Mouse (Mus musculus) megakaryocyte-erythroid progenitor cell, adult 5-6 weeks (primary cell): ENCODE data around the gene 4921517D22Rik. TPM values are rescaled to one million over a fixed set of nuclear protein-coding genes. Genes with fewer than 3 reads are reported as not detected.
A peak's percentile ranks its signal among the peaks of the same experiment; 100 is the strongest.
"Not testable (repeated sequence)": the region's sequence is repeated elsewhere in the genome, so short reads cannot be mapped to it uniquely, and the experiment has no call there.

Source experiments
- ATAC-seq: replicated peaks from 2 replicates; pipeline ENCODE4 v1.8.0; 2016; ENCODE audit warnings: mild to moderate bottlenecking, inconsistent platforms; ENCODE audit not compliant: severe bottlenecking, poor library complexity, low FRiP score, low TSS enrichment
- total RNA-seq, 2 experiments: library from RNA; stranded (forward) in 1 of 2; stranded (reverse) in 1 of 2; fragments of 200-1000, 215-1000 nt in 1 of 2; fragments of >200 nt in 1 of 2; fragmentation: Nextera tagmentation in 1 of 2; gene quantifications; 2 replicates each; pipeline ENCODE4 v1.2.3; 2014 to 2017

The 4921517D22Rik gene
- total RNA-seq (2014; fragmentation: Nextera tagmentation) (not detected in 2 replicates), total RNA-seq (2017) (not detected in 2 replicates)

DNA sequence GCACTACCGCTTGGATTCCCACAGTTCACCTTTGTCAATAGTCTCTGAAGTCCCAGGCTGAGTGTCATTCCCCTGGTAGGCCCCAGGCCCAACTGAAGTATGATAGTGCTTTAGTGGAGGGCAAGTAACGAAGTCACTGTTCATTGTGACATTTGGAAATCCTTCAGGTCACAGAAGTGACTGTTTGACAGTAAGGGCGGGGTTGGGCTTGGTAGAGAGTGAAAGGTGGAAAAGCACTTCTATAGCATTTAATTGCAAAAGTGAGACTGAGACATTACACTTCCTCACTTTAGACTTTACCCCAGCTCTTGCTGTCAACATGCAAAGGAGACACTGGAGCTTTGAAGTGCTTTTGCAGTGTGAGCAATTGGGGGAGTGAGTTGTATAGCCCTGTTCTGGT, at the start of gene 4921517D22Rik:
4921517D22Rik (minus strand) TSS at position 101 of the 400 bp plus-strand sequence.
- no peak for ATAC-seq

DNA sequence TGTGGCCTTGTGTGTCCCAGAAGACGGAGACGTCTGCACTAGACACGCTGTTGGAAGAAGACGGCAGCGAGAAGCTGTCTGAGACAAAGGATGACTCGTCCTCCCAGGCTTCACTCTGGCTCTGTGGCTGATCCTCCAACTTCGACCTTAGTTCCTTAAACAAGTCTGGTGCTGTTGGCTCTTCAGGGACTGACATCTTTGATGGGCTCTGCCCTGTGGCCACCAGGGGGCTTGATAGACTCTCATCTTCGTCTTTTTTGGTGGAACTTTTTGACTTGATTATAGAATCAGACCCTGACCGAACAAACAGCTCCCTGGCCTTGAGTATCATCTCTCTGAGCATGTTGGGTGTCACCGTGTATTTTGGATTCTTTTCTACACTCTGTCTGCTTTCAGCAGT, 47.8 kb upstream of the 4921517D22Rik start:
- ATAC-seq = 0 out of 2 replicates have a peak, but pooled peaks have one; percentile 20

DNA sequence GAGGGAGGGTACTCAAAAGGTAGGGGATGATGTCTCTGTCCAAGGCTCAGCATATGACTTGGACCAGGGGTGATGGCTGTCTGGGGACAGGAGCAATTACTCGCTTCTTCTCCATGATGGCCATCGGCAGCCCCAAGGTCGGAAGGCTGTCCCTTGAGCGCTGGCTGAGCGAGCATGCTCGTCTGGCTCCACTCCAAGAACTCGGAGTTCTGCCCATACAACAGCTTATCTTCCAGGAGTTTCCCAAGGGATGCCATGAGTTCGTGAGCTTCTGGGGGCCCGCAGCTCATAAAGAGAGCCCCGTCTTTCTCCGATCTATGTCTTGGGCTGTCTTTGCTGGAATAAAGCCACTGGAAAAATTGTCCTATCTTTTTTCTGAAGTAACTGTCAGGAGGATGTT, 47.2 kb upstream of the 4921517D22Rik start:
- ATAC-seq = no peak

DNA sequence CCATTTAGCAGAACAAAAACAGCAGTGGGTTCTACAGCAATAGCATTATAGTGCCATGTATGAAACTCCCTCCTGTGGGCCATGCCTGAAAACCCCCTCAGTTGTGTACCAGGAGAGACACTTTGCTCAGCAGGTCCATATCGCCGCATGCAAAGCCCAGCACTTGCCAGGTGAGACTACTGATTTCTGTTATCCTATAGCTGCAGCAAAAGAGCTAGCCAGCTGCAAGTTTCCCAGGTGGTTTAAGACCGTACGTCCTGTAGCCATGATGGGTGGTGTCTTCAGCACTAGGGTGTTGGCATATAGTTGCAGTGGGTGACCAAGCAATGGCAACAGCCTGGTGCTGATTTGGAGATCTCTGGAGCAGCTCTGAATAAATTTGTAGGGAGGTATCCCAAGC, 45.5 kb upstream of the 4921517D22Rik start:
- peak; percentile 51 for ATAC-seq

DNA sequence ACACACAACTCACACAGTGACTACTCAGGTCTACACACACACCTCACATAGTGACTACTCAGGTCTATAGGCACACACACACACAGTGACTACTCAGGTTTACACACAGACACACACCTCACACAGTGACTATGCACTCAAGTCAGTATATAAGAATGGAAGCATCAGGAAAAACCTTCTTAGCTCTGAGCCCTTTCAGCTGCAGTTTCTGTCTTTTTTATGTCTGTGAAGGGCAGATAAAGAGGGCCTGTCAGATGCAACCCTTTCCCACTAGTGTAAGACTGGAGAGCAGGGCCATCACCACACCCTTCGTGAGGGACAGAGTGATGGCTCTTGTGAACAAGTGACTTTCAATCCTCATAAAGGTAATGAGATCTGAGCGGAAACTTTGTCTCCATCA, 44.5 kb upstream of the 4921517D22Rik start:
- ATAC-seq = peak; percentile 75

DNA sequence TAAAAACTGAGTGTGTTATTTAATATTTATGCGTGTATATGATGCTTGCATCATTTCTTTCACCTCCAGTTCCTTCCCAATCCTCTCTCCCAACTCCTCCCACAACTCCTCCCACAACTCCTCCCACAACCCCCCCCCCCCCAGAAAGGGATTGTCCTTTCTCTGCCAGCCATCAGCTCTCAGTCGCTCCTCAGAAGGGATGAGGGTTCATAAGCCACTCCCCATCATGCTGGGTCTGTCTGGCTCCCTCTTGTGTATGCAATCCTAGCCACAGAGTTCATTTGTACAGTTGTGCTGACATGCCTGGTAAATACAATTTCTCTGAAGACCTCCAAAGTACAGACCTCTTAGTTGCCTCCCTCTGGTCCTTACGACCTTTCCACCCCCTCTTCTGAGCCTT, 41.3 kb upstream of the 4921517D22Rik start:
- peak; percentile 48 for ATAC-seq

DNA sequence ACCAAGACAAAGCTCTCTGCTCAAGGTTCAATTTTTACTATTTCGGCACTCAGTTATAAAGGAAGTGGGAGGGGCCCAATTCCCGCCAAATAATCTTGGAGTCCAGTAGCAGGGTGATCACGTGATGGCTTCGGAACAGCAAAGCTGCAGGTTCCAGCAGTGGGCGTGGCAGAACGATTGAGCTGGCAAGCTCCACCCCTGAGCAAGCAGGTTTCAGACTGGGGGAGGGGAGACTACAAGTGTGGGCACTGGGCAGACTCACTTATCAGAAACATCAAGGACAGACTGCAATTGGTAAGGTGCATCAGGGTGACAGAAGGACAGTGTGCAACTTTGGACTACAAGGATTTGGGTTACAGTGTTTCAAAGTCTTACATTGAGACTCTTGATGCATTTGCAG, 40.4 kb upstream of the 4921517D22Rik start:
- ATAC-seq = not testable (repeated sequence)

DNA sequence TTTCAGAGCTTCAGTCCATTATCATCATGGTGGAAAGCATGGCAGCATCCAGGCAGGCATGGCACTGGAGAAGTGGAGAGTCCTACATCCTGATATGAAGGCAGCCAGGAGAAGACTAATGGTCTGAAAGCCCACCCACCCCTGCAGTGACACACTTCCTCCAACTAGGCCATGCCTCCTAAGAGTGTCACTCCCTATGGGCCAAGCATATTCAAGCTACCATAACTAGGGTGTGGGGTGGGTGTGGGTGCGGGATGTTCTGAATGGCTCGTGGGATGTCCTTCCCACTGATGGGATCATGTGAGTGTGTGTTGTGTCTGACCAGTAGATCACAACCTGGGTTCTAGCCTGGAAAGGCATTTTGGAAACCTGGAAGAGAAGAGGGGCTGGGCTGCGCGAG, 40.0 kb upstream of the 4921517D22Rik start:
- no peak for ATAC-seq

DNA sequence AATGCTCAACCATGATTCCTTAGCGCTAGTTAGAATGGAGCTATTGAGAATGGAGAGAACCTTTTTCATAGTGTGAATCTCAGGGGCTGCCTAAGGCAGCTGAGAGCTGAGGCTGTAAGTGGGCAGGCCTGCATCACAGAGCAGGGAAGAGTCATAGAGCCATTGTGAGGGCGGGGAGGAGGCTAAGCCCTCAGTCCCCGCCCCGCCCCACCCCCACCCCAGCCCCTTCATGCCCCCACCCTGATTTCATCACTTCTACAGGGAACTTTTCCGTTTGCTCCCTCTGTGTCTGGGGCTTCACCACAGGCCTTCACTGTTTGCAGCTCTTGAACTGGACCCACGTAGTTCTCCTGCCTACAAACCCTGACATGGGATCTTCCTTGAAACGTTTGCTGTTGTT, 37.7 kb upstream of the 4921517D22Rik start, which contains the start of gene Spata31d1d:
Spata31d1d (minus strand) TSS at position 101 of the 400 bp plus-strand sequence.
- no peak for ATAC-seq

DNA sequence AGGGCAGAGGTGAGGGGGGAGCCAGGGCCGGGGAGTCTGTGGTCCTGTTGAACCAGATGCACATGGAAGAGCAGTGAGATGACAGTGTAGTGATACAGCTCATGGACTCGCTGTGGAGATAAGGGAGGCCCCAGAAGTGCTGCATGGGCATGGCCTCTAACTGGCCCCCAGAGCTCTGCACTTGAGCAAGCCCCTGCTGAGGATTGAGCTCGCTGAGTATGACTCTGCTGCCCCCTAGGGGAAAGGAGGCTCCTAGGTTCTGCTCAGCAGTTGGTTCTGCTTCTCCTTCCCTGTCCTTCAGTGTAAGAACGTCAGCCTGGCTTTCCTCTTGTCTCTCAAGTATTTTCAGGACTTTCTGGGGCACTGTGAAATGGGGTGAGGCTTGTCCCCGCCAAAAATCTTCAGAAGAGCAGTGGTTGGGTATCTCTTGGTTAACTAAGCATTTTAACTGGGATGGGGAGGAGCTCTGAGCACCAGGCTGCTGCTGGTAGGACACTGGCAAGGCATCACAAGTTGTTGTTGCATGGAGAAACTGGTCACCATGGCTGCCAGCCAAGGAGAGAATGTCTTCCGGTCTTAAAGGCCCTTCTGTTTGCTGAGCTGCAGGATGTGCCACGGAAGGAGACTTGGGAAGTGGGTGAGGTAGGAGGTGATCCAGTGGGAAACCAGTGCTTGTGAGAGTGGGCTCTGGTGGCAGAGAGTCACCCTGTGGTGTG, 34.6 kb upstream of the 4921517D22Rik start:
- peak; percentile 88 for ATAC-seq

DNA sequence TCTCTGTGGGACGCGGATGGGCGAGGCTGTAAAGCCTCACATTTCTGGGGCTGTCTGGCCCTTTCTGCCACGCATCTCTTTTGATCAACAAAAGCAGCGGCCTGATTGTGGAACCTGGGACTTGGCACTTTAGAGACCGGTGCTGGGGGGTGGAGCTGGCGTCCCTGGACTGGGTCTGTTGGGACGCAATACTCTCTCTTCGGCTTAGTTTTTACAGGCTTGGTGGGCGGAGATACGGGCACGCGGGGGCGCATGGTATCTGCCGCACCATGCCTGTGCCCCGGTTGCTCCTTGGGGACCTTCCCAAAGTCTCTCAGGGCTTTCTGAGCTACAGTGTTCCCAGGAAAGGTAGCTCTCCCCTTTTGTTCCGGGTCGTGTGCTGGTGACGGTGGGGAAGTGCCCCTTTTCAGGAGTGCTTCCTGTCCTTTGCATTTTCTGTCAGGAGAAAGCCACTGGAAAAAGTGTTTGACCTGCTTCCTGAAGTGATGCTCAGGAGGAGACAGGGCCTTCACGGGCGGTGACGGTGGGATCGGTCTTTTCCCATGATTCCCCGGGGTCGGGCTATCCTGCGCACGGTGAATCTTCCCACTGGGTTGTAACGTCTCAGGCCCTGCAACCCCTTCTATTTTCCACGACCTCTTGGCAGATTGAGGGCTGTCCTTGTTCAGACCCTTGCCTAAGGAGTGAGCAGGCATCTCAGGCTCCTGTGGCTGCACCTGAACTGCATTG, 32.4 kb upstream of the 4921517D22Rik start:
- no peak for ATAC-seq

DNA sequence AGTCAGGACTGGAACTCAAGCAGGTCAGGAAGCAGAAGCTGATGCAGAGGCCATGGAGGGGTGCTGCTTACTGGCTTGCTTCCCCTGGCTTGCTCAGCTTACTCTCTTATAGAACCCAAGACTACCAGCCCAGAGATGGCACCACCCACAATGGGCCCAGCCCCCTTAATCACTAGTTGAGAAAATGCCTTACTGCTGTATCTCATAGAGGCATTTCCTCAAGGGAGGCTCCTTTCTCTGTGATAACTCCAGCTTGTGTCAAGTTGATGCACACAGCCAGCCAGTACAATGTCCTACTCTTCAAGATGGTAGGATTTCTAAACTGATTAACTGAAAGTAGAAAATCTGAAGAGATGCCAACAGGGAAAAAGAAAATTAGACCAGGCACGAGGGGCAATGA, 28.2 kb upstream of the 4921517D22Rik start:
- not testable (repeated sequence) for ATAC-seq

DNA sequence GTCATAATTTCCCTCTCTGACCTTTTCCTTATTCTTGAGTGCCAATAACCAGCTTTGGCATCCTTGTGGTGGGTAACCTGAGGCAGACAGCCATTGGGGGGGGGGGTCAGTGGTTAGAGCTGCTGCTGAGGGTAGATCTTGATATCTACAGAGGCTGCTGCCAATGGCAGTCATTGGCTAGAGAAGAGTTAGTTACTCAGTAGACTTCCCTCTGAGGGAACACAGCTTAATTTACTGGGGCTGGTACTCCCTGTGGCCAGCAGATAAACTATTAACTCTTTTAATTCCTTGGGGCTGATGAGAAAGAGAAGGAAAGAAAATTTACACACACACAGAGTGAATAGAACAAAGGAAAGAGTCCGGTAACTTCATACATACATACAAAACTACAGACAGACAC, 25.6 kb upstream of the 4921517D22Rik start:
- ATAC-seq = peak; percentile 74

DNA sequence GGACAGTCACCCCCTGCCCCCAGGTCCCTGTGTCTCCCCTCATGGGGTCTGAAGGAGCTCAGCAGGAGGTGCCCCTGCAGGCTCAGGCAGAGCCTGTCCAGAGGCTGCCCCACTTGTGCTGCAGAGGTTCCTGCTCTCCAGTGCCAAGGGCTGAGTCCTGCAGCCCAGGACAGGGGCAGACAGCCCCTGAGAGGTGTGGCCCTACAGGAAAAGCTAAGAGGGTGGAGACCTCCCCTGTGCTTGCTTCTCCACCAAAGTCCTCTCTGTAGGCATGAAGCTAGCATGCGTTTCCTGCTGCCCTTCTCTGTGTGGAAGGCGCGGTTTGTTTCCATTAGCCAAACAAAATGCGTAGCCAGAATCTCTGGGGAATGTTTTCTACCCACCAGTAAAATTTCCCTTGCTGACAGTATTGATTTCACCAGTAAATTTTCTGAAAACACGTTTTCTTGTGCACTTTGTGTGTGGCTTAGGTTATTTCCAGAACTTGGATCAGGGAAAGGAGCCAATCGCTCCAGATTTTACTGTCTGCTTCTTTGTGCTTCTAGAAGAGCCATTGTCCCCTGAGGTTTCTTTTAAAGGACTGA, 25.0 kb upstream of the 4921517D22Rik start:
- peak; percentile 40; the same call in 1 of the 2 replicates for ATAC-seq

DNA sequence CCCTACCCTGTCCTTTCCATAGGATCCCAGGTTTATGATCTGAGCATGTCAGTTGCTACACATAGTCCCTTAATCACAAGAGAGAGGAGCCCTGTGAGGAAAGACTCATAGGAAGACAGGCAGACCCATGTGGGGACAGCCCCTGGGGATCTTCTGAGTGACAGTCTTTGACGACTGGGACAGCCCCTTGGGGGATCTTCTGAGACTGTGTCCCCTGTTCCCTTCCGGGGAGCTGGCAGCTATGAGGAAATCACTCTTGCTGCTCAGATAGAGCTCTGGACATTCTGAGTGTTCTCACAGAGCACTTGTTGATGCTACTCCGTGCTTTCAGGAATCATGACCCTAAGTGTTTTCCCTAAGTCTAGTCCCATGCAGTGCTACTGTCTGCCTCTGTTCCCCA, 19.8 kb upstream of the 4921517D22Rik start:
- ATAC-seq = no peak

DNA sequence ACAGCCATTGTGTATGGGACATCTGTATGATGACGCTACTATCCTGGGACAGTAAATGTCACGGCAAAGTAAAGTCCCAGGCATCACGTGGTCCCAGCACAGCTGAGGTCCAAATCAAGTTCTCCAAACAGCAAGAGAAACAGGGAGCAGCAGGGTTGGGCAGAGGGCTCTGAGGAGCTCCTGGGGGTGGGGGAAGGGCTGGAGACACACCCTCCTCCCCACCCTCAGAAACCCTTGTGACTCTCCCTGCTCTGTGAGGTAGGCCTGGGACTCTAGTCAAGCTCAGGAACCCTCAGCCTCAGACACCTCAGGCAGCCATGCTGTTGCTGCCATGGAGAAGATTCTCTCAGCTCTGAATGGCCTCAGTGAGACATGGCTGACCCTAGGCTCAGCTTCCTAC, 18.1 kb upstream of the 4921517D22Rik start, which contains the start of gene Spata31d1b:
Spata31d1b (plus strand) TSS at position 301 of the 400 bp plus-strand sequence.
- not testable (repeated sequence) for ATAC-seq

DNA sequence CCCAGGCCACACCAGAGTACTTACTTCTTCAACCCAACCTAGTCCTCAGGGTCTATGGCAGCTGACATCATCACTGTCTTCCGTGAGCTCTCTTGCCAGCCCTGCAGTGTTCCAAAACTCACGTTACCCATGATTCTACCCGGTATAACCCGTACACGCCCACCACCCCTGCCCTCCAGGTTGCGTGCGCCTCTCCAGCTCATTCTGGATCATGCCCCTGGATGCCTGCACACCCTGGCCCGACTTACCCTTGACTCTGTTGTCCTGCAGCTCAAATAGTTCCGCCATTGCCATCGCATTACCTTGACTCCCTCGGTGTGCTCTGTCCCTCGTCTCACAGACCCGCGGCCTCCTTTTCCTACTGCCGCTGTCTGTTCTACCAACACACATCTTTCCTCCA, 16.3 kb upstream of the 4921517D22Rik start, which contains the start of gene Spata31d1a:
Spata31d1a (minus strand) TSS at position 101 of the 400 bp plus-strand sequence.
- ATAC-seq = no peak

DNA sequence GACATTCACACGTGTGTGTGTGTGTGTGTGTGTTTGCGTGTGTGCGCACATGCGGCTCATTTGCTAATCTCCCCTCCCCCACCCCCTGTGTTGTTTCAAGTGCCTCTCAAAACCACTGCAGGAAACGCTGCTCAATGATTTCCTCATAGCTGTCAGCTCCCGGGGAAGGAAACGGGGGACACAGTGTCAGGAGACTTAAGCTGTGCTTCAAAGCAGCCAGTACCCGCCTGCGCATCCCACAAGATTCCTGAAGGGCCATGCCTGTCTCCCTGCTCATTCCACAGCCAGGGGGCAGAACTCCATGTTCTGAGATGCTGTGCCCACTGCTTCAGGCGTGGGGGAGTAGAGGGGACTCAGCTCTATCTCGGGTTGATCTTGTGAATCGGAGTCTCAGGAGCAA, 10.7 kb upstream of the 4921517D22Rik start:
- ATAC-seq = no peak

DNA sequence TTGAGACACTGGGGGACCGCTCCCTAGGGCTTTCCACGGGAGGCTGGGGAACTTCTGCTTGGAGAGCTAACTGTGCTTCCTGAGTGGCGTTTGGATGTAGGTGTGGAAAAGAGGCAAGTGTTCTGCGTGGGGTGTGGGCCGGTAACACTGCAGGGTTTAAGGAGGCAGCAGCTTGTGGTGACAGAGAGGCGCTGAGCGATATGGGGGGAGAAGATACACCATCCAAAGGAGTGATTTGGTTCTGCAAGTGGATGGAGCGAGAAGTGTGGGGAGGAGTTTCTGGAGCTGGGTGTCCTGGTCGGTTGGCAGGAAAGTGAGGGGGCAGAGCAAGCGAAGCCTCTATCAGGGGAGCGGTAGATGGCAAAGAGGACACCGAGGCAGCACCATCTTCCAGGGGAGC, 9.6 kb upstream of the 4921517D22Rik start:
- ATAC-seq = no peak

DNA sequence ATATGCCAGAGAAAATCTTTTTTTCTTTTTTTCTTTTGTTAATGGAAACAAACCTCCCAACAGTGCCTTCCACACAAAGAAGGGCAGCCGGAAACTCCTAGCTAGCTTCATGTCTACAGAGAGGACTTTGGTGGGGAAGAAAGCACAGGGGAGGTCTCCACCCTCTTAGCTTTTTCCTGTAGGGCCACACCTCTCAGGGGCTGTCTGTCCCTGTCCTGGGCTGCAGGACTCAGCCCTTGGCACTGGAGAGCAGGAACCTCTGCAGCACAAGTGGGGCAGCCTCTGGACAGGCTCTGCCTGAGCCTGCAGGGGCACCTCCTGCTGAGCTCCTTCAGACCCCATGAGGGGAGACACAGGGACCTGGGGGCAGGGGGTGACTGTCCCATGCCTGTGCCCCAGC, 6.2 kb upstream of the 4921517D22Rik start:
- ATAC-seq = not testable (repeated sequence)
